Mouse (Mus musculus): ENCODE measurements around the gene Astn1. TPM values are rescaled to one million over a fixed set of nuclear protein-coding genes. Genes with fewer than 3 reads are reported as not detected.

The Astn1 gene
- polyA plus RNA-seq, 1 experiment from 2014 or later = 4.5 TPM

DNA sequence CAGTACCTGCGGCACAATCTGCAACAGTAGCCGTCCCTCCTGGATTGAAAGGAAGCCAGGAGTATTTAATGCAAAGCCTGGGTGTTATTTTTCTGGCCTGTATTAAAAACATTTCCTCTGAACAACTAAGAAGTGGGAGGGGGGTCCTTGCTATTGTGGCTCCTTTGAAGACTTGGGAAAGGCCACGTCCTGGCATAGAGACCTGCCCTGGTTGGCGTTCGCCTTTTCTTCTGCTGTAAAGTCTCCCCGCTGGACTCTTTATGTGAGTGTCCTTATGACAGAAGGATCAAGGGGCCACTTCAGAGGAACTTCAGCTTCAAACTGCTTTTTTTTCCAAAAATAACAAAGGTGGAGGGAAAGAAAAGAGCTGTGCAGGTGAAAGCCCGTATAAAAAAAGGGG, 85.9 kb downstream of the Astn1 start:
- Histone ChIP-seq H3K4me1 (ENCODE audit: control insufficient read depth, insufficient read depth, low read length) (no peaks in the 10 kb centered on the region), H3K9me3 (ENCODE audit: control insufficient read depth, low read length) (no peaks in the 10 kb centered on the region), H3K4me2 (ENCODE audit: low read depth, severe bottlenecking) (no peak overlapping the region), H3K27me3 (ENCODE audit: control insufficient read depth, insufficient read depth, low read length) (peaks cover 16% of the 10 kb centered on the region; the same call in 1 of the 2 replicates), H3K4me3 (ENCODE audit: low read depth, low read length) (no peak overlapping the region), H3K36me3 (ENCODE audit: control insufficient read depth, insufficient read depth, low read length) (no peaks in the 10 kb centered on the region), H3K27ac (replicated peaks; ENCODE audit: low read depth, low read length) (no peak overlapping the region), H3K9ac (ENCODE audit: low read length) (no peak overlapping the region)
- DNase-seq (ENCODE audit: low spot score) (no peak), ATAC-seq (ENCODE audit: insufficient number of reproducible peaks, low FRiP score, low TSS enrichment, low read depth) (no peak; the same call in 1 of the 2 replicates)
- 51% methylated on average over 7 of the region's 7 CpGs for WGBS

DNA sequence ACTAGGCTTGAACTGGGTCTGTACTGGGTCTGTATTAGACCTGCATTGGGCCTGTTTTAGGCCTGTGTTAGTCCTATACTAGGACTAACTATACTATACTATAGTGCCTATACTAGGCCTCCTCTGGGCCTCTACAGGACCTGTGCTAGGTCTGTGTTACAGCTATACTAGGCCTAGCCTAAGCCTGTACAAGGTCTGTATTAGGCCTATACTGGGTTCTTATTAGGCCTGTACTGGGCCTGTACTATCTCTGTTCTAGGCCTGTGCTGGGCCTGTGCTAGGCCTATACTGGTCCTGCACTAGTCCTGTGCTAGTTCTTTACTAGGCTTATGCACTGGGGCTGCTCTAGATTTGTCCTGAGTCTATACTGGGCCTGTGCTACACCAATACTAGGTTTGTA, 90.6 kb downstream of the Astn1 start:
- ATAC-seq (ENCODE audit: insufficient number of reproducible peaks, low FRiP score, low TSS enrichment, low read depth) = no peak

DNA sequence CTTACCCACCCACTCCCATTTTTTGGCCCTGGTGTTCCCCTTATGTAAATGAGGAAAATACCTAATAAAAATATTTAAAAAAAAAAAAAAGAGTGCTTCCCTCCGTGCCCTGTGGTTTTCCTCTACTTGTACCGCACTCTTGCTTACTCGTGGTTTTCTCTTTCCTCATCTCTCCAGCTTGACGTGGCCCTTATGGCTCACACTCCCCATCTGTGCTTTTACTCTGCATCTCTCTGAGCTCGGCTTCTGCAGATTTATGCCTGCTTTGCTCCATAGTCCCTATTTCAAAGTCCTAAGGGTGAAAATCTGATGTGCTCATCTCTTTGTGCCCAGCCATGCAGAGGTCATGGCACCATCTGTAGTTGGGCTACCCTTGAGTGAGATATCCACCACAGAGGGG, 91.5 kb downstream of the Astn1 start:
- 87% methylated on average over 5 of the region's 5 CpGs for WGBS
- ATAC-seq (ENCODE audit: insufficient number of reproducible peaks, low FRiP score, low TSS enrichment, low read depth) (no peak), DNase-seq (ENCODE audit: low spot score) (no peak)
- H3K9ac ChIP-seq (ENCODE audit: low read length) = no peak overlapping the region
- no peak overlapping the region for H3K4me3 ChIP-seq (ENCODE audit: low read depth, low read length)
- no peaks in the 10 kb centered on the region for H3K36me3 ChIP-seq (ENCODE audit: control insufficient read depth, insufficient read depth, low read length)
- no peaks in the 10 kb centered on the region for H3K9me3 ChIP-seq (ENCODE audit: control insufficient read depth, low read length)
- peaks cover 4% of the 10 kb centered on the region; the same call in 1 of the 2 replicates for H3K27me3 ChIP-seq (ENCODE audit: control insufficient read depth, insufficient read depth, low read length)
- H3K4me2 ChIP-seq (ENCODE audit: low read depth, severe bottlenecking) = no peak overlapping the region
- H3K27ac ChIP-seq (replicated peaks; ENCODE audit: low read depth, low read length) = no peak overlapping the region
- no peaks in the 10 kb centered on the region for H3K4me1 ChIP-seq (ENCODE audit: control insufficient read depth, insufficient read depth, low read length)

More for the DNA sequence above, 90.6 kb downstream of the Astn1 start:
- H3K4me2 ChIP-seq (ENCODE audit: low read depth, severe bottlenecking) = no peak overlapping the region
- no peaks in the 10 kb centered on the region for H3K4me1 ChIP-seq (ENCODE audit: control insufficient read depth, insufficient read depth, low read length)
- DNase-seq (ENCODE audit: low spot score) = no peak
- no peak overlapping the region for H3K9ac ChIP-seq (ENCODE audit: low read length)
- H3K27ac ChIP-seq (replicated peaks; ENCODE audit: low read depth, low read length) = no peak overlapping the region
- H3K9me3 ChIP-seq (ENCODE audit: control insufficient read depth, low read length) = no peaks in the 10 kb centered on the region
- H3K36me3 ChIP-seq (ENCODE audit: control insufficient read depth, insufficient read depth, low read length) = no peaks in the 10 kb centered on the region
- peaks cover 4% of the 10 kb centered on the region; the same call in 1 of the 2 replicates for H3K27me3 ChIP-seq (ENCODE audit: control insufficient read depth, insufficient read depth, low read length)
- H3K4me3 ChIP-seq (ENCODE audit: low read depth, low read length) = no peak overlapping the region

DNA sequence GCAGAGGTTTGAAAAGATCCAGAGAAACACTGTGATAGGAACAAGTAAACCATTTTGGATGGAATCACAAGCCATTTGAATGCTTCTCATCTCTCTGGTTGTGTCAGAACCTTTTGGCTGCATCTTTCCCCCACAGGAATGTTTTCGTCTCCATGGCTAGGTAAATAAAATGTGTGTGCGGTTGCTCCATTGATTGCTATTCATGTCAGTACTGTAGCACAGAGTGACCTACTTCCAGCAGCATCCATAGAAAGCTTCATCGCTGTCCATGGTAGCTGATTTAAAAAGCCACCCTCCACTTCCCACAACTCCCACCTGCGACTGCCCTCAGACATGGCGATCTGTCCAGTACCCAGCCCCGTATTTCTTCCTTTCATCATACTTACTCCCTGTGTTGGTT, 101.9 kb downstream of the Astn1 start:
- DNase-seq (ENCODE audit: low spot score) (peak; percentile 50), ATAC-seq (ENCODE audit: insufficient number of reproducible peaks, low FRiP score, low TSS enrichment, low read depth) (peak; percentile 65; the same call in 1 of the 2 replicates)
- Histone ChIP-seq H3K27me3 (ENCODE audit: control insufficient read depth, insufficient read depth, low read length) (no peaks in the 10 kb centered on the region), H3K36me3 (ENCODE audit: control insufficient read depth, insufficient read depth, low read length) (no peaks in the 10 kb centered on the region), H3K9ac (ENCODE audit: low read length) (no peak overlapping the region), H3K9me3 (ENCODE audit: control insufficient read depth, low read length) (no peaks in the 10 kb centered on the region), H3K27ac (replicated peaks; ENCODE audit: low read depth, low read length) (no peak overlapping the region), H3K4me2 (ENCODE audit: low read depth, severe bottlenecking) (no peak overlapping the region), H3K4me1 (ENCODE audit: control insufficient read depth, insufficient read depth, low read length) (no peaks in the 10 kb centered on the region), H3K4me3 (ENCODE audit: low read depth, low read length) (no peak overlapping the region)
- 63% methylated on average over 6 of the region's 6 CpGs for WGBS

DNA sequence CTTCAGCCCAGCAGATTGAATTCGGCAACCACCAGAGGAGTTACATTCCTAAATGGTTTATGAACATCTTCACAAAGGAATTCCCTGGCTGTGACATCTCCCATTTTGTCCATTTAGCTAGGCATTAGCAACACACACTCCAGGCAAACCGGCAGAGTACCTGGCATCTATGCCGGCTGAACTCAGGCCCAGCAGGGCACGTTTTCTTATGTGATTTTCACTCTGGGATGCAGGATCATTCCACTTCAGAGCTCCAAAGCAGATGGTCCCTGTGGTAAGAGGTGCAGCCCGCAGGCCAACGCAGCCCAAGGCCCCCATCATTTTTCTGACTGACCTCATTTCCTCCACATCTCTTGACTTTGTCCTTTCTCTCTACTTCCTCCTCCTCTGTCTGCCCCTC, 103.2 kb downstream of the Astn1 start:
- H3K9me3 ChIP-seq (ENCODE audit: control insufficient read depth, low read length) = no peaks in the 10 kb centered on the region
- no peak overlapping the region for H3K27ac ChIP-seq (replicated peaks; ENCODE audit: low read depth, low read length)
- H3K4me1 ChIP-seq (ENCODE audit: control insufficient read depth, insufficient read depth, low read length) = no peaks in the 10 kb centered on the region
- no peak overlapping the region for H3K9ac ChIP-seq (ENCODE audit: low read length)
- ATAC-seq (ENCODE audit: insufficient number of reproducible peaks, low FRiP score, low TSS enrichment, low read depth) (no peak), DNase-seq (ENCODE audit: low spot score) (no peak)
- H3K27me3 ChIP-seq (ENCODE audit: control insufficient read depth, insufficient read depth, low read length) = no peaks in the 10 kb centered on the region
- 63% methylated on average over 6 of the region's 6 CpGs for WGBS
- no peak overlapping the region for H3K4me3 ChIP-seq (ENCODE audit: low read depth, low read length)
- H3K36me3 ChIP-seq (ENCODE audit: control insufficient read depth, insufficient read depth, low read length) = no peaks in the 10 kb centered on the region
- H3K4me2 ChIP-seq (ENCODE audit: low read depth, severe bottlenecking) = no peak overlapping the region

DNA sequence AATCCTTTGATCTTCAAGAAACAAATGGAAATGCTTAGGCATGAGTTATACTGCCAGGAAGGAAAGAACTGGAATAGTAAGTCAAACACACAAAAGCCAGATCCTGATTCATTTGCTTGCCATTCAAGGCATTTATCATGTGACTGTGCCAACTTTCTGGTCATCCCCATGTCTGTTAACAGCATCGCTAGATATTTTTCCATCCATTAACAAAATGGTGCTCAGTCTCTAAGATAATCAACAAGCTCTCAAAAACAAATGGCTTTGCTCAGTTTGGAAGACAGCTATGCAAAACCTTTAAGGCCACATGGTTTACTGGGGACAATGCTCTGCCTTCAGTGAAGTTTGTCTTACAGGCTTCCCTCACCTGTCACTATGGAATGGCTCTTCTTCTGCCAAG, 115.8 kb downstream of the Astn1 start:
- no peaks in the 10 kb centered on the region for H3K36me3 ChIP-seq (ENCODE audit: control insufficient read depth, insufficient read depth, low read length)
- ATAC-seq (ENCODE audit: insufficient number of reproducible peaks, low FRiP score, low TSS enrichment, low read depth) = no peak
- H3K27me3 ChIP-seq (ENCODE audit: control insufficient read depth, insufficient read depth, low read length) = no peaks in the 10 kb centered on the region
- no peaks in the 10 kb centered on the region for H3K9me3 ChIP-seq (ENCODE audit: control insufficient read depth, low read length)
- 94% methylated on average over 1 of the region's 1 CpGs for WGBS
- H3K9ac ChIP-seq (ENCODE audit: low read length) = no peak overlapping the region
- no peaks in the 10 kb centered on the region for H3K4me1 ChIP-seq (ENCODE audit: control insufficient read depth, insufficient read depth, low read length)
- no peak for DNase-seq (ENCODE audit: low spot score)
- no peak overlapping the region for H3K4me2 ChIP-seq (ENCODE audit: low read depth, severe bottlenecking)
- no peak overlapping the region for H3K27ac ChIP-seq (replicated peaks; ENCODE audit: low read depth, low read length)
- H3K4me3 ChIP-seq (ENCODE audit: low read depth, low read length) = no peak overlapping the region

DNA sequence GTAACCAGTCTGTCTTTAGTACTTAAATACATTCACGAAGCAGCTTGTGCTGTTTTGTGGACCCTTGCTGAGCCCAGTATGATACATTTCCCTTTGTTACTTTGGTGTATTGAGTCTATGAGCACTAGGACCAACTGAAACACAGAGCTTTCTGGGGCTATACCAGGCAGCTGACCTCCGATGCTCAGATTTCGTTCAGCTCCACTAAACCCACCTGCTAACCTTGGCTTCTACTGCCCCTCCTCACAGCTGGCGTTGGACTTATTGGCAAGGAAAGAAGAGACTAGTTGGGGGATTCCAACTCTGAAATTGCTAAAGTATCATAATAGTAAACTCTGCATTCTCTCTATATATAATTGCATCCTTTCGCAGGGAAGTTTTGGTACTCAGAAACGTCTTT, 118.2 kb downstream of the Astn1 start:
- H3K9ac ChIP-seq (ENCODE audit: low read length) = no peak overlapping the region

DNA sequence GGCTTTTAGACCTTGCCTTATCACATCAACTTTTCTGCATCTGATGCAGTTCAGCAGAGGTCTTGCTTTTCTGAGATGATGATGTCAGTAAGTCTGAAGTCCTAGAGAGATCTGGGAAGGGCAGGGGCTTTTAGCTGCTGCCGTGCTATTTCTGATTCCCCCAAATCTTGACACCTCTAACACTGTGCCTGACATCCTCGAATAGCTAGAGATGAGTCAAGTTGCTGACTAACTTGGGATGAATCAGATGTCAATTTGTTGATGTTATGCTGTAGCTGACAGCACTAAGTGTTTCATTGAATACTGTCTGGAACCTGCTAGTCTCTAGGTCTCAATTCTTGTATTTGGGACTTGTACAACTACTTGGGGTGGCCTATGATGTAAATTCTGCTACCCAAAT, 121.7 kb downstream of the Astn1 start:
- Histone ChIP-seq H3K9ac (ENCODE audit: low read length) (no peak overlapping the region), H3K27ac (replicated peaks; ENCODE audit: low read depth, low read length) (no peak overlapping the region), H3K4me2 (ENCODE audit: low read depth, severe bottlenecking) (no peak overlapping the region), H3K27me3 (ENCODE audit: control insufficient read depth, insufficient read depth, low read length) (no peaks in the 10 kb centered on the region), H3K4me1 (ENCODE audit: control insufficient read depth, insufficient read depth, low read length) (no peaks in the 10 kb centered on the region), H3K9me3 (ENCODE audit: control insufficient read depth, low read length) (no peaks in the 10 kb centered on the region), H3K4me3 (ENCODE audit: low read depth, low read length) (no peak overlapping the region), H3K36me3 (ENCODE audit: control insufficient read depth, insufficient read depth, low read length) (no peaks in the 10 kb centered on the region)
- ATAC-seq (ENCODE audit: insufficient number of reproducible peaks, low FRiP score, low TSS enrichment, low read depth) = no peak
- no peak for DNase-seq (ENCODE audit: low spot score)
- WGBS = 85% methylated on average over 2 of the region's 2 CpGs

More for the DNA sequence above, 118.2 kb downstream of the Astn1 start:
- H3K27me3 ChIP-seq (ENCODE audit: control insufficient read depth, insufficient read depth, low read length) = no peaks in the 10 kb centered on the region
- H3K4me2 ChIP-seq (ENCODE audit: low read depth, severe bottlenecking) = no peak overlapping the region
- ATAC-seq (ENCODE audit: insufficient number of reproducible peaks, low FRiP score, low TSS enrichment, low read depth) (no peak), DNase-seq (ENCODE audit: low spot score) (no peak)
- WGBS = 88% methylated on average over 6 of the region's 6 CpGs
- H3K27ac ChIP-seq (replicated peaks; ENCODE audit: low read depth, low read length) = no peak overlapping the region
- H3K9me3 ChIP-seq (ENCODE audit: control insufficient read depth, low read length) = no peaks in the 10 kb centered on the region
- H3K4me3 ChIP-seq (ENCODE audit: low read depth, low read length) = no peak overlapping the region
- H3K4me1 ChIP-seq (ENCODE audit: control insufficient read depth, insufficient read depth, low read length) = no peaks in the 10 kb centered on the region
- no peaks in the 10 kb centered on the region for H3K36me3 ChIP-seq (ENCODE audit: control insufficient read depth, insufficient read depth, low read length)

DNA sequence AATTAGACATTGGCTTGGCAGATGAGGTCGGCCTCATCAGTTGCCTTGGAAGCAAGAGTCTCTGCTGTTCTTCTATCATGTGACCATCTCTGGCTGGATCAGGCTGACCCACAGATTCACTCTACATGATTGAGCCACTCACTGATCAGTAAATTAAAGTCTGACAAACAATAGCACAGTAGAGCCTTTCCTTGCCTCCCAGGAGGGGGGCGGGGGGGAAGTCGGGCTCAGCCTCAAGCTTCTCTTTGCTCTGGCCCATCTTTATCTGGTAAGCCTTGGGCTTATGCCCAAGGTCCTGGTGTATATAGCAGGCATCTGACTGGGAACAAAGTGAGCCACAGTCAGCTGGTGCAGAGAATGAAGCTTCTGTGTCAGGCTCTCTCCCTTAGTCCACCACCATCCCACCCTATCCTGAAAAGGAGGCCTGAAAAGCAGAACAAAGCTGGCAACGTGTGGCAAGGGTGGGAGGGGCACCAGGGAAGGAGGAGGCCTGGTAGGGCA, 127.5 kb downstream of the Astn1 start:
- DNase-seq (ENCODE audit: low spot score) (no peak), ATAC-seq (ENCODE audit: insufficient number of reproducible peaks, low FRiP score, low TSS enrichment, low read depth) (no peak)
- no peak overlapping the region for H3K4me2 ChIP-seq (ENCODE audit: low read depth, severe bottlenecking)

More for the DNA sequence above, 127.5 kb downstream of the Astn1 start:
- Histone ChIP-seq H3K9me3 (ENCODE audit: control insufficient read depth, low read length) (no peaks in the 10 kb centered on the region), H3K9ac (ENCODE audit: low read length) (no peak overlapping the region), H3K4me3 (ENCODE audit: low read depth, low read length) (no peak overlapping the region), H3K27me3 (ENCODE audit: control insufficient read depth, insufficient read depth, low read length) (no peaks in the 10 kb centered on the region), H3K36me3 (ENCODE audit: control insufficient read depth, insufficient read depth, low read length) (no peaks in the 10 kb centered on the region), H3K4me1 (ENCODE audit: control insufficient read depth, insufficient read depth, low read length) (no peaks in the 10 kb centered on the region), H3K27ac (replicated peaks; ENCODE audit: low read depth, low read length) (no peak overlapping the region)
- 60% methylated on average over 4 of the region's 4 CpGs for WGBS

All from limb, embryonic 11.5 days (tissue).